Mouse (Mus musculus) testis, postnatal 14 days (tissue): ENCODE measurements at regions not wholly inside any gene's neighbourhood (a gene's known extent, or its start where the extent isn't known, plus 50 kb on each side); places are given as distances from the start of the nearest gene placed in this dataset.

Source experiments
- DNase-seq: peaks from one replicate; pipeline ENCODE4 v3.0.0; 2021; ENCODE audit warnings: low spot score

GRCm38 (mm10) chr13:60007031-60007430, 170.1 kb downstream of the Gas1 start:
- DNase-seq, result no peak

GRCm38 (mm10) chr13:60004611-60005010, 172.6 kb downstream of the Gas1 start:
- DNase-seq, result no peak

DNA sequence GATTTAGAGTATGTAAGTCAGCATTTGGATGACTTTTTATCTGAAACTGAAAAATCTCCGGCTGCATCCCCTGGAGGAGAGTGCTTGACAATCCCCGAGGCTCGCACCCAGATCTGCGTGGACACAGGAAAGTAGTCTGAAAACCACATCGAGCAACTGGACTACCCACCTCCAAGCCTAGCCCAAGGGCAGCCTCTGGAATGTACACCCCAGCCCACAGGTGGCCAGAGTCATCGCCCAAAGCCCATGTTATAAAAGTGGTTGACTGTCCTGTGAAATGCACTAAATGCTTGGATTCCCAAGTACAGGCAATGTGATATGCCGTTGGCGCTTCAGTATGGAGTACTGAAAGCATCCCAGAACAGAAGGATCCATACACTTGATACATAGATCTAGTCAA, 175.1 kb downstream of the Gas1 start:
- DNase-seq, result no peak

DNA sequence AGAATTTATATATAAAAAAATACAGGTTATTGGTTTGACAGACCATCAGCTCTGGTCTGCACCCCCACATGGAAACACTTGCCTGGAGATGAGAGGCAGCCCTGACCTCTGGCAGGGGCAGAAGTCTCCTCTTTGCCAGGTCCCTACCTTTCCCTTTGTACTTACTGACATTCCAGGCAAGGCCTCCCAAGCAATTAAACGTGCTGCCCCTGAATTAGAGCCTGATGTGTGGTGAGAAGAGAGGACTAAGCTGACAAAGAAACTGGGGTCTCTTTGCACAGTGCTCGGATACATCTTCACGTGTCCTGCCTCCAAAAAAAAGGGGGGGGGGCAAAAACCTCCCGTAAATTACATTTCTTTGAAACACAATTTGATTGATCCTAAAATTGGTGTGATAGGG, 175.5 kb downstream of the Gas1 start:
- no peak for DNase-seq

DNA sequence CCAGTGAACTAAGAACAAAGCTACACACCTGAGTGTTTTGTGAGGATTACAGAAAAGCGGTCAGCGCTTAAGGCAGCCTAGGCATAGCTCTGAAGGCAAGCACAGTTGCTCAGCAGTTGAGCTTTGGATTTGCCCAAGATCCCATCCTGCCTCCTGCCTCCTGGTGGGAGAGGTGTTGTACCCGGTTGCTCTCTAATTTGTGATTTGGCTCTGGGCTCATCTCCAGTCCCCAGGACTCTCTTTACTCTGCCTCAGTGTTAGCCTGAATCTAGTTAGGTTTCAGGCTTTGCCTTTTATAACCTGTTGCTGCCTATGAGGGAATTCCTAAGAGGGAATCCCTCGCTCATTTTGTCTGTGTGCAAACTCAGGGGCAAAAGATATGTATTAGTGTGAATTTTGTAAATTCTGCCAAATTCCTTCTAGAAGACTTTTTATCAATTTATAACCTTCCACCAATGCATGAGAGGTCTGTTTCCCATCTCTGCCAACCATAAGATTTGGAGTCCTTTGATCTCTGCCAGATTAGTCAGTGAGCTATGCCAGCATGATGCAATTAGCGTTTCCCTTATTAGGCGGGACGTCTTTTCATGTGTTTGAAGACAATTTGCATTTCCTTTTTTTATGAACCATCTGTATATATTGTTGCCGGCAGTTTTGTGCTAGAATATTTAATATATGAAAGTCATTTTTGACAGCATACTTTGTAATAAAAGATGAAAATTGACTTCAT, 176.4 kb downstream of the Gas1 start:
- DNase-seq, result no peak

- DNase-seq, result no peak
Measured at GRCm38 (mm10) chr13:59997431-59997830, 174.5 kb upstream of the Tut7 start.

DNA sequence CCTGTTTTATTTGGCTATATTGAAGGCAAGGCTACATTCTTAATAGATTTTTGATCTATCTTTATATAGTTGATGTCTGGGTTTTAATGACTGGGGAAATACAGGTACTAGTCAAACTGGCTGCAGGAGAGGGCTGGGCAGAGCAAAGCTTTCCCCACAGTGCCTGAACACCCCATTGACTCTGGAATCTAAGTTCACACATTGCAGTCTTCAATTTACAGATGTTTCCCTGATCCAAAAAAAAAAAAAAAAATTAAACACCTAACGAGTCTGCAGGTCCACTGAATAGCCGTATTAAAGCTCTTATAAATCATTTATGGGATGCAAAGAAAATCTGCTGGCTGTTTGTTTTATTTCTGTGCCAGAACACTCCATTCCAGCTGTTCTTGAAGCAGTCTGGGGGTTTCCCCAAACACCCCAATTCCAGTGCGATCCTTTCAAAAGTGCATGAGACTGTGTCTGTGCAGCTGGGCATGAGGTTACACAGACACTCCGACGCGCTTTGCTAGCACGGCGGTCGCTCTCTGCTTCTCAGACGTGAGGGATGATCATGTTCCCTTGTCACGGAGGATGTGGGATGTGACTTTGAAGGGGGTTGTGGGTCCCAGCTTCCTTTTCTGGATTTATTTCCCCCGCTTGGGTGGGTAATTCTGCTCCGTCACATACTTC, 173.3 kb upstream of the Tut7 start:
- no peak for DNase-seq

- DNase-seq, result no peak
Measured at GRCm38 (mm10) chr13:59992780-59993501, 170.0 kb upstream of the Tut7 start.

DNA sequence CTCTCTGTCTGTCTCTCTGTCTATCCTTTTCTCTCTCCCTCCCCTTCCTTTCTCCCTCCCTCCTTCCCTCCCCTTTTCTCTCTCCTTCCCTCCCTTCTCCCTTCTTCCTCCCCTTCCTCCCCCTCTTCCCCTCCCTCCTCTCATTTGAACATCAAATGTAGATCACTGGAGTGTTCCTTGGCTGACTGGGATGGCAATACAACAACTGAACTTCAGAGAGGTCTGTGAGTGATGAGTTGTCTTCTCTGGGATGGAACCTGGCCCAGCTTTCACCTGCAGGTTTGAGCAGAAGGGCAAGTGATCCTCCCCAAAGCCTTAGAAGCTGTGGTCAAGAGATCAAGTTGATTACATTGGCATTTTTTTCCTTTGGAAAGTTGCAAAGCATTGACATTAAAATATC, 169.4 kb upstream of the Tut7 start:
- no peak for DNase-seq

GRCm38 (mm10) chr13:59990402-59991280, 167.7 kb upstream of the Tut7 start:
- DNase-seq, result no peak

- no peak for DNase-seq
Measured at GRCm38 (mm10) chr13:59988393-59988965, 165.5 kb upstream of the Tut7 start.

DNA sequence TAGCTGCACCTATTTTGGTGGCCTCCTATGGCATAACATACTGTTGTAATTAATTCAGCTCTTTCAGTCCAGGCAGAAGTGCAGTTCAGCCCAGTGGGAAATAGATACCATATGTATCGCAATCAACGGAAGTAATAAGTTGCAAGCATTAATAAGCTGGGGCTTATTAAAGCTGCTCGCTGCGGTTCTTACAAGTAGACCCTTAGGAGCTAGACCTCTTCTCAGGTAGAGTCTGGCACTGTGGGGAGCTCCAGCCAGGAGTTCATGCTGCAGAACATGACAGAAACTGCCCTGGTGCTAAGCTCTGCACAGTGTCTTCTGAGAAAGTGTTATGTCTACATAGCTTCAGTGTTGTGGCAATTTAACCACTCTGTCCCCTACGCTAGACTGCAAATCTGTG, 153.5 kb upstream of the Tut7 start:
- DNase-seq, result no peak

GRCm38 (mm10) chr13:59972093-59972427, 149.1 kb upstream of the Tut7 start:
- no peak for DNase-seq

DNA sequence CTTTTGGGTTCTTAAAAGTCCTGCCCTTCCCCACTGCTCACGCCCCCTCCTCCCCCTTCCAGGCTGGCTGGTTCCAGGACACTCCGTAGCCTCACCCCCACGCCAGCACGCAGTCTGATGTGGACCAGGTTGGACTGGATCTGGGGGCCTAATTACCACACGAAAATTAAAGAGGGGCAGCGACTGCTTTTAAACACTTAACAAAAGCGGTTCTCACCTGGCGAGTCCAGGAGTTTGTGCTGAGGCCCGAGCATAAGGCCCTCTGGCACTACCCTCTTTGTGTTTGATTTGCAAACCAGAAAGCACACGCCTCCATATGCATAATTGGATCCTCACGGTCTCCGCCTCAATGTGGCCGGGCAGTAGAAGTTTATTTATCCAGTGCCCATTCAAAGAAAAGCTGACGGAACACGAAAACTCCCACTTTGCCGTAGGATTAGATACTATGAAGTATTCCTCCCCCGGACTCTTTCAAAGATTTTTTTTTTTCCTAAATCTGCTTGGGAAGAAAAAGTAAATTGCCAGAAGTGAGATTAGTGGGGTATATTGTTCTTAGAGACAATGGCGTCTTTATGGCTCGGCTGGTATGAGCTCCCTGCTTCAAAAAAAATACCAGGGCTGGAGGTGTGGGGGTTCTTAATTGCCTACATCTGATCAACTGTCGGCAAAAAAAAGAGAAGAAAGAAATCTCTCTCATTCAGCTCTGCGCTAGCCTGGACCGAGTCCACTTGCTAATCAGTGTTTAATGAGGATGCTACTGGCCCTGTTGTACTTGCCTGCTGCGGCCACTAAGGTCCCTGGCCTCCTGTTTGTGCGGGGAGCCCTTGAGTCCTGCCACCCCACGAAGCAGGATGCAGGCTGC, 148.5 kb upstream of the Tut7 start:
- peak; percentile 25 for DNase-seq

DNA sequence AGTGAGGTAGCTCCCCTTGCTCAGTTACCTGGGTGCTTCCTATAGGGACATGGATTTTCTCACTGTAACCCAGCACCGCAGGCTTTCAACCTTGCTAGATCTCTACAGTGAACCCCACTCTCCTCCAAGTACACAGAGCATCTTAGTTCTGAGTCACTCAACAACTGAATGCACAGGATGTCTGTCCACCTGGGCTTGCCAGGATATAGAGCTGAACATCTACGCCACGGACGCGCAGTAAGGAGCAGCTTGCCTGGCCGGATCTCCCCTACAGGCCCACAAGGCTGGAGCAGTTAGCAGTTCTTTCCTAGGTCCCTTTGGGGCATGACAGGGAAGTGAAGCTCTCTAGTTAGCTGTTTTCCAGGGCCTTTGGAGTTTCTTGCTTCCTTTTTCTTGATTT, 147.5 kb upstream of the Tut7 start:
- no peak for DNase-seq

DNA sequence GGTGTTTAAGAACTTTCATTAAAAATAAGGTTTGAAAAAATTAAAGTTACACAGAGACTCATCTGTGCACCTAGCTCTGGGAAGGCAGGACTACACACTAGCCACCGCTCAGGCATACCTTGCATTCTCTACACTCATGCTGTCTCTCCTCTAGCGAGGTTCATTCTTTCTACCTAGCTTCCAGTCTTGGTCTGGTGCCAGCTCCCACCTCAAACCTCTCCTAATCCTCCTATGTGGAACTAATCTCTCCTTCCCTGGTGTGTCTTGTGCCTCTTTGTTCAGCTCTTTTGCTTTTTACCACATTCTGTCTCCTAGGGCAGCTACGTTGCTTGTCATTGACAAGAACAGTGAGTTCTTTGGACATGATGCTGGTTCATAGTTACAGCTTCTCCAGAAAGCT, 146.5 kb upstream of the Tut7 start:
- DNase-seq, result no peak

DNA sequence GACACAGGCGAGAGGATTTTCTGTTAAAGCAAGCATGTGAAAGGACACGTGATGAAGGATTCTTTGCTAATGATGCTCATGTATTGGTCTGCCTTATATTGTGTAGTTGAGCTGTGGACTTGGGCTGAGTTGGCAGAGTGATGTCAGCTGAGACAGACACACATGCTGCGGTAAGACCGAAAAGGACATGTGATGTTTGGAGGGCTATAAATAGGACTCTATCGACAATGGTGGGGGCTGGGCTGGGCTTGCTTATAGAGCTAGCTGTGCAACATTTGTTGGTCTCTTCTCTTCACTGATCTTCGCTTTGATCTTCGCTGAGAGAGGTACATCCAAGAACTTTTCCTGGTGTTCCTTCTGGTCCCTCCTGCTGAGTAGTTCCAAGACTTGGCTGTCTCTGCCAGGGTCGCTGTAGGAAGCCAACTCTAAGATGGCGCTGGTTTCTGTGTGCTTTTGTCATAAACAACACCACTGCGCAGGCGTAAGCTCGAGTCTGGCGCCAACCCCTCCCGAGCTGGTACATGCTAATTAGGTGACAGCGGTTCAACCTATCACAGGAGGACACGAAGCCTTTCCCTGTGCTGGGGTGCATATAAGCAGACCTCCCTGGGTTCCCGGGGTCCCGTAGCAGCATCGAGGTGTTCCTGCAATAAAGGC, 145.8 kb upstream of the Tut7 start:
- DNase-seq, result no peak

- DNase-seq, result no peak
Measured at GRCm38 (mm10) chr13:59966535-59967255, 143.7 kb upstream of the Tut7 start.

DNA sequence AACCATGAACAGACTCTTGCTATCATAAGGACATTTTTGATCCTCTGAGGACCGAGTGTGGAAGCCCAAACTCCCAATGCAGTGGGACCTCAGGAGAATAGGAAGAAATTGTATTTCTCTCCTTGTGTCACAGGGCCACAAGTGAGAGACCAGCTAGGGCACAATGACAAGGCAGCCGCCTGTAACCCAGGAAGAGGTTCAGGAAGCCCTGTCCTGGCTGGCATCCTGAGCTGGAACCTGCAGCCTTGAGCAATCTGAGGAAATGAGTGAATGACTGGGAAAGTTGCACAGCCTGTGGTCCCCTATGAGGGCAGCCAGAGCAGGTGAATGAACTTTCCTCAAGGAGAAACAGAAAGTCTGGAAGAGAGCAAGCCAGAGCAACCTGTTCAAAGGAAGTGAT, 142.0 kb upstream of the Tut7 start:
- no peak for DNase-seq
